Mouse (Mus musculus) heart, postnatal 0 days (tissue): ENCODE data around the gene Tprkb.

Source experiments
- CTCF ChIP-seq: IDR thresholded peaks from 2 replicates; pipeline ENCODE4 v1.5.1; 2016; ENCODE audit warnings: antibody characterized with exemption, control low read depth, low read depth
- EP300 ChIP-seq: IDR thresholded peaks from 2 replicates; pipeline ENCODE4 v1.6.1; 2016; ENCODE audit warnings: antibody characterized with exemption, low read depth

DNA sequence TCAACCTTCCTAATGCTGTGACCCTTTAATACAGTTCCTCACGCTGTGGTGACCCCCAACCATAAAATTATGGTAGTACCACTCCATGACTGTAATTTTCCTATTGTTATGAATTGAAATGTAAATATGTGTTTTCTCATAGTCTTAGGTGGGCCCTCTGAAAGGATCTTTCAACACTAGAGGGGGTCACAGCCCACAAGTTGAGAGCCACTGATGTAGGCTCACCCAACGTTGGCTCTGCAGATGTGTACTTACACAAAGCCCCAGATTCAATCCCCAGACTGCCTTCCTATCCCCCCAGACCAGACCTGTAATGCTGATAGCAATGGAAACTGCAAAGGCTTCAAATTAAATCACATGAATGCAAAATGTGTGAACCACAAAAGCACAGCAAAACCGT, 24.0 kb downstream of the Tprkb start:
- TF ChIP-seq CTCF (no peak), EP300 (no peak)
